Mouse (Mus musculus): ENCODE measurements around the gene Timm23. TPM values are rescaled to one million over a fixed set of nuclear protein-coding genes. Genes with fewer than 3 reads are reported as not detected.

Gene Timm23
- polyA plus RNA-seq (2015; fragmentation: Illumina TruSeq; extraction: RNeasy Lipid Tissue Mini Kit (QIAGEN cat#74804); ENCODE audit: insufficient read depth, low replicate concordance), result 122 TPM

GRCm38 (mm10) chr14:32201791-32202451 is at the start of gene Timm23, which contains the start of gene Parg:
TSS of gene Timm23 (minus strand) at chr14:32201898.
TSS of gene Parg (plus strand) at chr14:32201949.

DNA sequence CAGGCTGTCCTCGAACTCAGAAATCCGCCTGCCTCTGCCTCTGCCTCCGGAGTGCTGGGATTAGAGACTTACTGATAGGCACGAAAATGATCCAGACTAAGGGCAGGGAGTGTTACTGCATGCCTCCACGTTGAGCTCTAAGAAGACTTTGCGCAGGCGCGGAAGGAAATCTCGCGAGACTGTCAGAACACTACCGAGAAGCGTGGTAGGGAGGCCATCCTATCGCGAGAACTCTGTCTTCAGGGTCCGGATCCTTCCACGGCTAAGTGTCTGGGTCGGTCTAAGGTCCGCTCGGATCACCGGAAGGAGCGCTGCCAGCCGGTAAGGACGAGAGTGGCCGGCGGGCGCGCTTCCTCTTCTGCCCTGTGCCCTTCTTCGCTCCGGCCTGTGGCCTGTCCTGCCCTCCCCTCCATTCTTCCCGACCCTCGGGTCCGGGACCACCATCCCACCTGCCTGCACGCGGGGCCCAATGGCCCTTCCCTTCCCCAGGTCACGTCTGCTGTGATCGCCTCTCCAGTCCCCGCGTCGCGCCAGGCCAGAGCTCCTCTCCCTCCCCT is 41.9 kb downstream of the Timm23 start, which contains the start of gene Ncoa4:
Ncoa4 (plus strand) TSS at position 176 of the 557 bp plus-strand sequence.

DNA sequence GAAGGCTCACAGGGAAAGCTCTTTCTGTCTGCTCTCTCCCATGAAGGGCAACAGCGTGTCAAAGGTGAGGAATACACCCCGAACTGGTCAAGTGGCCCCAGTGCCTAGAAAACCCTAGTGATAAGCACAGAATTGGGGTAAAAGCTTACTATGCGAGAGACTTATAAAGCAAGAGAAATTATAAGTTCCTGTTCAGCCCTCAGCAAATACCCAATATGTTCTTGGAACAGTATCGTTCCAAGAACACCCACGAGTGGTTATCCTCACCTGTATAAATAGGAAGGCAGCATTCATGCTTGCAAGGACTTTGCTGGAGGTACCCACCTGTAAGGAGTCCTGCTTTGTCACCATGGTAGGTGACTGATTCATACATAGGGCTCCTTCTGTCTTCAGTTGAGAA is 60.0 kb downstream of the Timm23 start, which contains the start of gene Msmb:
Msmb (plus strand) TSS at position 301 of the 400 bp plus-strand sequence.

Other genes with a start within 250 kb of the Timm23 start
- gene Galnt15, start 172.9 kb downstream of the Timm23 start, polyA plus RNA-seq (2015; fragmentation: Illumina TruSeq; extraction: RNeasy Lipid Tissue Mini Kit (QIAGEN cat#74804); ENCODE audit: insufficient read depth, low replicate concordance), result 2.0 TPM
- gene Oxnad1, start 116.5 kb downstream of the Timm23 start, polyA plus RNA-seq (2015; fragmentation: Illumina TruSeq; extraction: RNeasy Lipid Tissue Mini Kit (QIAGEN cat#74804); ENCODE audit: insufficient read depth, low replicate concordance), result 18.2 TPM
- 43.6 TPM for gene Dph3, start 116.2 kb downstream of the Timm23 start, polyA plus RNA-seq (2015; fragmentation: Illumina TruSeq; extraction: RNeasy Lipid Tissue Mini Kit (QIAGEN cat#74804); ENCODE audit: insufficient read depth, low replicate concordance)
- not detected for gene Msmb, start 59.9 kb downstream of the Timm23 start, polyA plus RNA-seq (2015; fragmentation: Illumina TruSeq; extraction: RNeasy Lipid Tissue Mini Kit (QIAGEN cat#74804); ENCODE audit: insufficient read depth, low replicate concordance)
- gene Ncoa4, start 42.0 kb downstream of the Timm23 start, polyA plus RNA-seq (2015; fragmentation: Illumina TruSeq; extraction: RNeasy Lipid Tissue Mini Kit (QIAGEN cat#74804); ENCODE audit: insufficient read depth, low replicate concordance), result 225 TPM
- 42.5 TPM for gene Parg, start 51 bp upstream of the Timm23 start, polyA plus RNA-seq (2015; fragmentation: Illumina TruSeq; extraction: RNeasy Lipid Tissue Mini Kit (QIAGEN cat#74804); ENCODE audit: insufficient read depth, low replicate concordance)
- 0.26 TPM for gene Ogdhl, start 120.1 kb upstream of the Timm23 start, polyA plus RNA-seq (2015; fragmentation: Illumina TruSeq; extraction: RNeasy Lipid Tissue Mini Kit (QIAGEN cat#74804); ENCODE audit: insufficient read depth, low replicate concordance)
- gene 1700024G13Rik, start 186.5 kb upstream of the Timm23 start, polyA plus RNA-seq (2015; fragmentation: Illumina TruSeq; extraction: RNeasy Lipid Tissue Mini Kit (QIAGEN cat#74804); ENCODE audit: insufficient read depth, low replicate concordance), result not detected